Comparison of ENCODE assay signal across 20 mouse cellular contexts in genomic region chr17:35152121-35152520, GRCm38 (mm10). TPM values are rescaled to one million over a fixed set of nuclear protein-coding genes. Genes with fewer than 3 reads are reported as not detected.
A peak's percentile ranks its signal among the peaks of the same experiment; 100 is the strongest.
DNase-seq lines count a peak whose midpoint lies in the region; TF ChIP-seq lines count a peak whose summit lies in the region.
"Had no signal": no experiment of that assay in that cellular context is flagged by ENCODE, and none has a peak within 500 bp of the region (broad histone marks: within the 10 kb centered on the region; RNA-seq: fewer than 3 reads in every experiment).

No protein-coding gene starts in this region.

- TF ChIP-seq POLR2A in kidney, adult 2 months (IDR thresholded peaks at IDR 0.05; ENCODE audit: low read depth, low read length): no peak

- no peak overlapping the region for H3K4me3 ChIP-seq in kidney, adult 2 months (ENCODE audit: insufficient read depth, low read depth, low read length)
- H3K4me3 ChIP-seq: embryonic facial prominence, embryonic 13.5 days; embryonic facial prominence, embryonic 15.5 days; erythroblast, embryonic 14.5 days; forebrain, embryonic 10.5 days; forebrain, embryonic 12.5 days had no signal

- DNase-seq in kidney, adult 2 months: peak; percentile 70
- DNase-seq in kidney, postnatal 10 days: no peak
- DNase-seq in kidney, postnatal 36 days: peak; percentile 44 to 50
- no peak for DNase-seq in kidney, postnatal 14 days
- DNase-seq: adrenal gland, adult 2 months; adrenal gland, postnatal 10 days; adrenal gland, postnatal 25 days; cerebellum, adult 11 months; cerebellum, adult 18-20 months; cerebellum, adult 8-10 months; cerebellum, adult 9-11 months; cerebellum, postnatal 14 days; cerebellum, postnatal 36 days; embryo, embryonic 11 days had no signal

- WGBS in kidney, adult 2 months: 55% methylated on average over 4 of the region's 4 CpGs

- H3K36me3 ChIP-seq in kidney, adult 2 months (ENCODE audit: control insufficient read depth, insufficient read depth, low read length): peaks cover 40% of the 10 kb centered on the region

- TF ChIP-seq CTCF in kidney, adult 2 months (conservative IDR thresholded peaks at IDR 0.05; ENCODE audit: insufficient read depth, insufficient read length, low read depth, low read length): no peak

- H3K4me1 ChIP-seq in kidney, adult 2 months (ENCODE audit: control insufficient read depth, insufficient read depth, low read length): no peaks in the 10 kb centered on the region; the same call in 1 of the 2 replicates
- H3K4me1 ChIP-seq: forebrain, embryonic 10.5 days; forebrain, embryonic 12.5 days had no signal

- H3K27me3 ChIP-seq in kidney, adult 2 months (replicated peaks; ENCODE audit: control insufficient read depth, insufficient read depth, low read length): no peaks in the 10 kb centered on the region
- H3K27me3 ChIP-seq: embryonic facial prominence, embryonic 13.5 days; embryonic facial prominence, embryonic 15.5 days; forebrain, embryonic 12.5 days had no signal

- peak overlapping the region; percentile 66; the same call in 1 of the 2 replicates for H3K27ac ChIP-seq in kidney, adult 2 months (ENCODE audit: insufficient read depth, low read depth, low read length)
- H3K27ac ChIP-seq: embryonic facial prominence, embryonic 13.5 days; embryonic facial prominence, embryonic 15.5 days; forebrain, embryonic 10.5 days; forebrain, embryonic 12.5 days had no signal

RNA-seq across cellular contexts. Expression of gene Prrc2a, which starts 12.6 kb away (rescaled TPM):
- polyA plus RNA-seq in kidney, adult 2 months (2012; rRNA removed): 237 and 272 TPM in 2 replicates

RNA-seq across cellular contexts. Expression of gene Bag6, which starts 17.1 kb away (rescaled TPM):
- 145 and 160 TPM in 2 replicates for polyA plus RNA-seq in kidney, adult 2 months (2012; rRNA removed)

RNA-seq across cellular contexts. Expression of gene Apom, which starts 20.3 kb away (rescaled TPM):
- 138 and 157 TPM in 2 replicates for polyA plus RNA-seq in kidney, adult 2 months (2012; rRNA removed)
- polyA plus RNA-seq: embryonic facial prominence, embryonic 15.5 days had no signal

RNA-seq across cellular contexts. Expression of gene Aif1, which starts 23.7 kb away (rescaled TPM):
- polyA plus RNA-seq in kidney, adult 2 months (2012; rRNA removed): 0.65 and 2.6 TPM in 2 replicates
- polyA plus RNA-seq: C2C12; erythroblast, embryonic 14.5 days had no signal

RNA-seq across cellular contexts. Expression of gene D17H6S53E, which starts 25.9 kb away (rescaled TPM):
- polyA plus RNA-seq in kidney, adult 2 months (2012; rRNA removed): 10.7 and 12.9 TPM in 2 replicates

Comparison
In these comparisons a context has a peak if more than half of its experiments do, and no peak if none do; other contexts are left out.
1. DNase-seq: peak in kidney, adult 2 months (single experiment) and kidney, postnatal 36 days (2 of 2); none in kidney, postnatal 10 days (single experiment) and kidney, postnatal 14 days (single experiment).